Mouse (Mus musculus) midbrain, embryonic 16.5 days (tissue): Measurements from ENCODE around the gene Synm. TPM values are rescaled to one million over a fixed set of nuclear protein-coding genes. Genes with fewer than 3 reads are reported as not detected.

Source experiments
- ATAC-seq: fragments of 200-750 bp; cut with Nextera tagmentation; 2 replicates; pipeline ENCODE4 v1.8.0; 2017; ENCODE audit warnings: moderate TSS enrichment
- H3K27ac ChIP-seq: fragments of 300-500 bp; sonication (generic); 2 replicates; pipeline ENCODE4 v1.5.1; 2014; ENCODE audit warnings: mild to moderate bottlenecking, low read length, mixed read lengths
- H3K27me3 ChIP-seq: fragments of 300-500 bp; sonication (generic); 2 replicates; pipeline ENCODE4 v1.6.1; 2014; ENCODE audit warnings: low read depth, low read length, mixed read lengths; ENCODE audit not compliant: control insufficient read depth, insufficient read depth
- H3K36me3 ChIP-seq: fragments of 300-500 bp; sonication (generic); 2 replicates; pipeline ENCODE4 v1.6.1; 2014; ENCODE audit warnings: mild to moderate bottlenecking, low read length, moderate library complexity, mixed read lengths; ENCODE audit not compliant: control insufficient read depth, insufficient read depth
- H3K4me1 ChIP-seq: fragments of 300-500 bp; sonication (generic); 2 replicates; pipeline ENCODE4 v1.6.1; 2014; ENCODE audit warnings: mild to moderate bottlenecking, low read length, mixed read lengths; ENCODE audit not compliant: control insufficient read depth, insufficient read depth
- H3K4me2 ChIP-seq: fragments of 300-500 bp; sonication (generic); 2 replicates; pipeline ENCODE4 v1.6.1; 2014; ENCODE audit warnings: mild to moderate bottlenecking, low read length, mixed read lengths
- H3K4me3 ChIP-seq: fragments of 300-500 bp; sonication (generic); 2 replicates; pipeline ENCODE4 v1.5.1; 2014; ENCODE audit warnings: low read depth, mild to moderate bottlenecking, low read length, moderate library complexity, mixed read lengths
- H3K9ac ChIP-seq: fragments of 300-500 bp; sonication (generic); 2 replicates; pipeline ENCODE4 v1.6.1; 2014; ENCODE audit warnings: low read depth, low read length, mixed read lengths
- H3K9me3 ChIP-seq: fragments of 300-500 bp; sonication (generic); replicated peaks from 2 replicates; pipeline ENCODE4 v1.6.1; 2014; ENCODE audit warnings: mild to moderate bottlenecking, low read length, mixed read lengths; ENCODE audit not compliant: control insufficient read depth, poor library complexity, severe bottlenecking
- WGBS: fragments of 180-500 bp; shearing (Covaris S2); extraction: QIAGEN DNeasy Blood & Tissue Kit; methylation state at CpG from one replicate; pipeline ENCODE4 v1.1.7; 2014; 5-methylcytosine and 5-hydroxymethylcytosine counted together
- polyA plus RNA-seq: library from polyadenylated mRNA; unstranded; fragments of >200 nt; fragmentation: Nextera tagmentation; extraction: Ambion mirVana; gene quantifications from 2 replicates; pipeline ENCODE4 v1.2.1, GENCODE M21; 2015

Synm gene
- polyA plus RNA-seq, 1 experiment from 2014 or later, result 4.6 TPM

DNA sequence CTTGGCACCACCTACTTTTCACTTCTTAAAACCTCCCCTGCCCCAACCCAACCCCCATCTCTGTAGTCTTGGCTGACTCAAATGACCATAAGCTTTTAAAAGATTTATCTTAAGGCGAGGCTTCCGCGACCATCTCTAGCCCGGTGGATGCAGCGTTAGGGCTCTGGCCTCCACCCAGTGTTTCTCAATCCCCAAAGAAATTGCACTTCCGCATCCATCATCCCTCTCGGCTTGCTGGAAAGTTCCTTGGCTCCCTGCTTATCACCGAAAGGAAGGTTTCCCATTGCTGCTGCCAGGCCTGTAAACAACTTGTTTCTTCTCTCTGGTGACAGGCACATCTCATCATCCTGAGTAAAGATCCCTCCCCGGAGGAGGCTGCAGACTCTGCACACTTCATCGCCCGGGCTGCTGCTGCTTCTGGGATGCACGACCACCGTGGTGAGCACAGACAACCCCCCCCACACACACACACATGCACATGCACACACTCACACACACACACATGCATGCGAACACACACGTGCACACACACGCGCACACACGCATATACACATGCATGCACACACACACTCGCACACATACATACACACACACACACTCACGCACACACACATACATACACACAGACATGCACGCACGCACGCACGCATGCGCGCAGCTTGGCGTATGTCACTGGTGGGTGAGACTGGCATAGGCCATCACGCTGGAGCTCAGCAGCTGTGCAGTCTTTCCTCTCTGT, 61.5 kb downstream of the Synm start:
- ATAC-seq, result no peak
- H3K27me3 ChIP-seq, result no peaks in the 10 kb centered on the region
- 0 out of 2 replicates have a peak, but pooled peaks cover 2% of the 10 kb centered on the region for H3K4me1 ChIP-seq
- no peak overlapping the region for H3K4me3 ChIP-seq
- 92% methylated on average over 28 of the region's 28 CpGs for WGBS
- H3K9ac ChIP-seq, result no peak overlapping the region
- H3K4me2 ChIP-seq, result no peak overlapping the region
- H3K27ac ChIP-seq, result no peak overlapping the region
- no peaks in the 10 kb centered on the region for H3K36me3 ChIP-seq
- no peaks in the 10 kb centered on the region for H3K9me3 ChIP-seq

- Histone ChIP-seq H3K36me3 (no peaks in the 10 kb centered on the region), H3K4me2 (no peak overlapping the region), H3K9me3 (no peaks in the 10 kb centered on the region), H3K4me1 (no peaks in the 10 kb centered on the region), H3K4me3 (no peak overlapping the region), H3K27ac (no peak overlapping the region), H3K27me3 (no peaks in the 10 kb centered on the region), H3K9ac (no peak overlapping the region)
- WGBS, result 94% methylated on average over 7 of the region's 7 CpGs
- ATAC-seq, result no peak
Observed at GRCm38 (mm10) chr7:67695906-67696305, 63.6 kb downstream of the Synm start.

DNA sequence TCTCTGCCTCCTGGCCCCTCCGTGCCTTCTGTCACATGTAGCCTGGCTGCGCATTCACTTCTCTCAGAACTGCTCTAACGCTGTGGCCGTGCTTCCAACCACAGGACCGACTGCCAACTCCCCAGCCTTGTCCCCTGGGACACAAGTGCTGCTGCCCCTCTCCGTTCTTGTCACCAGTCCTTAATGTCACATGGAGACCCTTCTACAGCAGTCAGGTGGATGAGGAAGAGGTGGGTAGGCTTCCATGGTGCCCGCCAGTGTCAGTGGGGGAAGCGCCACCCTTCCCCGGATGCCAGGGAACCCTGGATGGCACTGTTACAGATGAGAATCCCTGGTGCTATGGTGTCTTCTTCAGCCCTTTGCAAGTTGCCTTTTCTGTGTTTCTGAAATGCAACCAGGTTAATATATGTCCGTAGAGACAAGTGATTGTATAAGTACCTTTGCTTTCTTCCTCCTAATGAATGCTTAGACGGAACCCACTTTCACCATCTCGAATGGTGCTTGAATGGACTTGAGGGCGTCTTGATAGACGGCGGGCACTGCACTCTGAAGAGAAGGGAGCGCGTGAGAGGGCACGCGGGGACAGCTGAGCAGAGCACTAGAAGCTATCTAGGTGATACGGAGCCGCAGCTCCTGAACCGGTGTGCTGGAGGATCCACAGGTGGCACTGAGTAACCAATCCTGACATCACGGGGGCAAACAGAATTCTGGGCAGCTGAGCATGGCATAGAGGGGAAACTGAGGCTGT, 66.6 kb downstream of the Synm start:
- 94% methylated on average over 23 of the region's 23 CpGs for WGBS
- Histone ChIP-seq H3K4me1 (no peaks in the 10 kb centered on the region), H3K36me3 (no peaks in the 10 kb centered on the region), H3K9ac (no peak overlapping the region), H3K4me3 (no peak overlapping the region), H3K27me3 (no peaks in the 10 kb centered on the region), H3K27ac (no peak overlapping the region), H3K9me3 (no peaks in the 10 kb centered on the region), H3K4me2 (no peak overlapping the region)
- no peak for ATAC-seq

- 79% methylated on average over 3 of the region's 3 CpGs for WGBS
- Histone ChIP-seq H3K27me3 (no peaks in the 10 kb centered on the region), H3K9me3 (no peaks in the 10 kb centered on the region), H3K4me1 (no peaks in the 10 kb centered on the region), H3K4me2 (no peak overlapping the region), H3K36me3 (no peaks in the 10 kb centered on the region), H3K27ac (no peak overlapping the region), H3K9ac (no peak overlapping the region), H3K4me3 (no peak overlapping the region)
- ATAC-seq, result no peak
Observed at GRCm38 (mm10) chr7:67692141-67692540, 67.4 kb downstream of the Synm start.

DNA sequence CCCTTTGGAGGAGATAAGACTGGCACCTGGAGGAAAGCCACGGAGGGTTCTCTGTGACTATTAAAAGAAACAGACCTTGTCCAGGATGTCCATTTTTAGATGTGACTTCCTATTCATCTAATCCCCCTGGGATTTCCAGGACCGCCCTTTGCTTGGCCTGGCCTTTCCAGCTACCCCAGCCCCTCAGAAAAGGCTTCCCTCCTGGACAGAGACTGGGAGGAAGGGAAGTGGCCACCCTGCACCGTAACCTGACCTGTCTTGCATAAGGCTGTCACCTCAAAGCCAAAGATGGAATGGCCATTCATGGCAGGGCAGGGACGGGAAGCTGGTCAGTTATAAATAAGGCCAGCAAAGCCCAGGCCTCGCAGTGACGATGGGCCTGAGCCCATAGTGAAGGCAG, 68.5 kb downstream of the Synm start:
- ATAC-seq, result no peak
- Histone ChIP-seq H3K27me3 (no peaks in the 10 kb centered on the region), H3K27ac (no peak overlapping the region), H3K9me3 (no peaks in the 10 kb centered on the region), H3K4me2 (no peak overlapping the region), H3K4me1 (no peaks in the 10 kb centered on the region), H3K4me3 (no peak overlapping the region), H3K9ac (no peak overlapping the region), H3K36me3 (no peaks in the 10 kb centered on the region)
- WGBS, result 81% methylated on average over 6 of the region's 6 CpGs

- no peaks in the 10 kb centered on the region for H3K36me3 ChIP-seq
- WGBS, result 85% methylated on average over 7 of the region's 7 CpGs
- no peak overlapping the region for H3K27ac ChIP-seq
- H3K4me2 ChIP-seq, result no peak overlapping the region
- no peaks in the 10 kb centered on the region for H3K4me1 ChIP-seq
- no peak overlapping the region for H3K9ac ChIP-seq
- ATAC-seq, result no peak
- no peaks in the 10 kb centered on the region for H3K27me3 ChIP-seq
- H3K9me3 ChIP-seq, result no peaks in the 10 kb centered on the region
- no peak overlapping the region for H3K4me3 ChIP-seq
Observed at GRCm38 (mm10) chr7:67689793-67690192, 69.7 kb downstream of the Synm start.

DNA sequence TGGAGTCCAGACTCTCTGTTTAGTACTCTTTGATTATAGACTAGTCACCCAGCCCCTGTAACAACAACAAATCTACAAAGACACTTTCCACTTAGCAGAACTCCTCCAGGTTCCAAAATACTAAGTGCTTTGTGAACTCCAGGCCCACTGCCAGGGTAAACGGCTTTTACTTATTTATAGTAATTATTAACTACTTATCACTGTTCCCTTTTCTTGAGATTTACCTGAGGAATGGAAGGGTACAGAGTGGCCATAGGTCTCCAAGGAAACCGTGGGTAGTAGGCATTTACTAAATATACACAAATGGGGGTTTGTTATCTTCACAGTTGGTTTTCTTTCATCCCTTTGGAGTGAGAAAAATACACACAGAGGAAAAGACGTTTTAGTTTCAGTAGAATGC, 71.3 kb downstream of the Synm start:
- no peaks in the 10 kb centered on the region for H3K36me3 ChIP-seq
- no peak overlapping the region; the same call in 1 of the 2 replicates for H3K27ac ChIP-seq
- H3K9ac ChIP-seq, result no peak overlapping the region
- WGBS, result 48% methylated on average over 3 of the region's 3 CpGs
- no peaks in the 10 kb centered on the region for H3K9me3 ChIP-seq
- H3K4me1 ChIP-seq, result no peaks in the 10 kb centered on the region
- no peak overlapping the region for H3K4me2 ChIP-seq
- no peaks in the 10 kb centered on the region for H3K27me3 ChIP-seq
- no peak for ATAC-seq
- H3K4me3 ChIP-seq, result no peak overlapping the region

- Histone ChIP-seq H3K36me3 (no peaks in the 10 kb centered on the region), H3K9me3 (no peaks in the 10 kb centered on the region), H3K4me2 (no peak overlapping the region), H3K4me3 (no peak overlapping the region), H3K4me1 (no peaks in the 10 kb centered on the region), H3K27ac (no peak overlapping the region), H3K27me3 (no peaks in the 10 kb centered on the region), H3K9ac (no peak overlapping the region)
- no peak for ATAC-seq
- WGBS, result 97% methylated on average over 3 of the region's 3 CpGs
Observed at GRCm38 (mm10) chr7:67686545-67686944, 73.0 kb downstream of the Synm start.

DNA sequence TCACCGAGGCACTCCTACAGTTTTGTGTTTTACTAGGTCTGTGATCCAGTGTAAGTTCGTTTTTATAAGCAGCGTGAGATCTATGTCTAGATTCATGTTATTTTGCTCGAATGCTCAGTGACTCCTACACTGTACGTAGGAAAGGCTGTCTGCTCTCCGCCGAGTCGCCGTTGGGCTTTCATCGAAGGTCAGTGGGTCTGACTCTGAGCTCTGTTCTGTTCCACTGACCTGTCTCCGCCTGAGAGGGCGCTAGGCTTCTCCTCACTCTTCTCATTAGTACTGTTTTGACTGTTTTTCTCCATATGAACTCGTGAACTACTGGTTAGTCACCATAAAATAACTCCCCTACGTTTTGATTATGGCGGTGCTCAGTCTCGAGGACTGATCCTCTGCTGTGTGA, 76.5 kb downstream of the Synm start:
- Histone ChIP-seq H3K4me2 (no peak overlapping the region), H3K36me3 (no peaks in the 10 kb centered on the region), H3K27me3 (no peaks in the 10 kb centered on the region), H3K9me3 (no peaks in the 10 kb centered on the region), H3K4me3 (no peak overlapping the region), H3K4me1 (no peaks in the 10 kb centered on the region), H3K27ac (no peak overlapping the region), H3K9ac (no peak overlapping the region)
- ATAC-seq, result no peak
- 86% methylated on average over 16 of the region's 16 CpGs for whole genome bisulfite sequencing
